Mouse (Mus musculus): ENCODE data around the gene Igflr1. TPM values are rescaled to one million over a fixed set of nuclear protein-coding genes. Genes with fewer than 3 reads are reported as not detected.

Gene Igflr1
- polyA plus RNA-seq, 1 experiment from 2014 or later = 3.0 TPM

- ATAC-seq (ENCODE audit: insufficient read depth) = no peak
- H3K27me3 ChIP-seq (ENCODE audit: insufficient read depth, low read length) = no peaks in the 10 kb centered on the region
- no peaks in the 10 kb centered on the region for H3K9me3 ChIP-seq (ENCODE audit: low read depth, low read length)
- WGBS = 77% methylated on average over 2 of the region's 2 CpGs
- H3K4me1 ChIP-seq (ENCODE audit: insufficient read depth) = no peaks in the 10 kb centered on the region
- H3K4me3 ChIP-seq (ENCODE audit: low read depth, low read length) = no peak overlapping the region
- no peak for TF ChIP-seq CTCF (IDR thresholded peaks at IDR 0.05; ENCODE audit: low read depth)
- no peak overlapping the region for H3K4me2 ChIP-seq
- no peak overlapping the region for H3K27ac ChIP-seq (ENCODE audit: low read depth)
- H3K36me3 ChIP-seq (ENCODE audit: insufficient read depth) = peaks cover 97% of the 10 kb centered on the region
- DNase-seq = no peak
- H3K9ac ChIP-seq = no peak overlapping the region
Measured at GRCm38 (mm10) chr7:30572969-30573368, 7.7 kb downstream of the Igflr1 start.

GRCm38 (mm10) chr7:30579950-30580349 is 14.7 kb downstream of the Igflr1 start:
- no peak for TF ChIP-seq CTCF (IDR thresholded peaks at IDR 0.05; ENCODE audit: low read depth)
- H3K4me3 ChIP-seq (ENCODE audit: low read depth, low read length) = no peak overlapping the region
- H3K27ac ChIP-seq (ENCODE audit: low read depth) = no peak overlapping the region

DNA sequence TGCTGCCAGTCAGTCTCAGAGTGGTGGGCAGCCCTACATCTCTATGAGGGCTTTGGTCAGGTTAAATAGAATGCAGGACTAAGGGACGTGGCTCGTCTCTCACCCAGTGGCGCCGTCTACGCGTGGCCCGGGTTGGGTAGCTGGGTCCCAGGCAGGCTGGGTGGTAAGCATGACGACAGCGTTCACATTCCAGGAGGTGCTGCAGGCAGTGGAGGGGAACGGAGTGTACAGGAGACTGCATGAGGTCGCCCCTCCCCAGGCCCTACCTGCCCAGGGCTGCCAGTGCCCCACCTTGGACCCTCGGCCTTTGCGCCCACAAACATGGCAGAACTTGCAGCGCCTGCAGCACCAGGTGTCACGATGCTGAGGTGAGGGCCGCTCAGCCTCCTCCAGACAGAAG is 16.3 kb downstream of the Igflr1 start:
- no peak overlapping the region for H3K4me3 ChIP-seq (ENCODE audit: low read depth, low read length)
- no peak overlapping the region for H3K4me2 ChIP-seq
- no peaks in the 10 kb centered on the region for H3K4me1 ChIP-seq (ENCODE audit: insufficient read depth)
- no peaks in the 10 kb centered on the region for H3K9me3 ChIP-seq (ENCODE audit: low read depth, low read length)
- no peaks in the 10 kb centered on the region for H3K27me3 ChIP-seq (ENCODE audit: insufficient read depth, low read length)
- WGBS = 94% methylated on average over 16 of the region's 16 CpGs
- H3K9ac ChIP-seq = no peak overlapping the region
- no peak for TF ChIP-seq CTCF (IDR thresholded peaks at IDR 0.05; ENCODE audit: low read depth)
- ATAC-seq (ENCODE audit: insufficient read depth) = no peak
- H3K36me3 ChIP-seq (ENCODE audit: insufficient read depth) = peaks cover 99% of the 10 kb centered on the region
- no peak overlapping the region for H3K27ac ChIP-seq (ENCODE audit: low read depth)
- no peak for DNase-seq

More at GRCm38 (mm10) chr7:30579950-30580349, 14.7 kb downstream of the Igflr1 start:
- Histone ChIP-seq H3K4me2 (no peak overlapping the region), H3K9me3 (ENCODE audit: low read depth, low read length) (no peaks in the 10 kb centered on the region), H3K4me1 (ENCODE audit: insufficient read depth) (no peaks in the 10 kb centered on the region), H3K36me3 (ENCODE audit: insufficient read depth) (peaks cover 99% of the 10 kb centered on the region), H3K9ac (no peak overlapping the region), H3K27me3 (ENCODE audit: insufficient read depth, low read length) (no peaks in the 10 kb centered on the region)
- WGBS = 89% methylated on average over 8 of the region's 8 CpGs
- DNase-seq = no peak
- ATAC-seq (ENCODE audit: insufficient read depth) = no peak

GRCm38 (mm10) chr7:30584339-30584738 is 19.1 kb downstream of the Igflr1 start:
- H3K9me3 ChIP-seq (ENCODE audit: low read depth, low read length) = no peaks in the 10 kb centered on the region
- peaks cover 73% of the 10 kb centered on the region for H3K36me3 ChIP-seq (ENCODE audit: insufficient read depth)
- DNase-seq (no peak), ATAC-seq (ENCODE audit: insufficient read depth) (no peak)
- H3K27me3 ChIP-seq (ENCODE audit: insufficient read depth, low read length) = no peaks in the 10 kb centered on the region
- H3K4me2 ChIP-seq = no peak overlapping the region
- WGBS = 87% methylated on average over 10 of the region's 10 CpGs
- TF ChIP-seq CTCF (IDR thresholded peaks at IDR 0.05; ENCODE audit: low read depth) = no peak
- H3K4me3 ChIP-seq (ENCODE audit: low read depth, low read length) = no peak overlapping the region
- H3K27ac ChIP-seq (ENCODE audit: low read depth) = no peak overlapping the region
- no peaks in the 10 kb centered on the region for H3K4me1 ChIP-seq (ENCODE audit: insufficient read depth)
- H3K9ac ChIP-seq = no peak overlapping the region

GRCm38 (mm10) chr7:30585170-30585569 is 19.9 kb downstream of the Igflr1 start:
- H3K27ac ChIP-seq (ENCODE audit: low read depth) = no peak overlapping the region
- ATAC-seq (ENCODE audit: insufficient read depth) (no peak), DNase-seq (no peak)
- H3K4me3 ChIP-seq (ENCODE audit: low read depth, low read length) = no peak overlapping the region
- 89% methylated on average over 7 of the region's 7 CpGs for WGBS
- H3K4me2 ChIP-seq = no peak overlapping the region
- no peaks in the 10 kb centered on the region for H3K27me3 ChIP-seq (ENCODE audit: insufficient read depth, low read length)
- H3K4me1 ChIP-seq (ENCODE audit: insufficient read depth) = 0 out of 2 replicates have a peak, but pooled peaks cover 3% of the 10 kb centered on the region
- H3K36me3 ChIP-seq (ENCODE audit: insufficient read depth) = peaks cover 65% of the 10 kb centered on the region
- no peak for TF ChIP-seq CTCF (IDR thresholded peaks at IDR 0.05; ENCODE audit: low read depth)
- H3K9me3 ChIP-seq (ENCODE audit: low read depth, low read length) = no peaks in the 10 kb centered on the region
- no peak overlapping the region for H3K9ac ChIP-seq

DNA sequence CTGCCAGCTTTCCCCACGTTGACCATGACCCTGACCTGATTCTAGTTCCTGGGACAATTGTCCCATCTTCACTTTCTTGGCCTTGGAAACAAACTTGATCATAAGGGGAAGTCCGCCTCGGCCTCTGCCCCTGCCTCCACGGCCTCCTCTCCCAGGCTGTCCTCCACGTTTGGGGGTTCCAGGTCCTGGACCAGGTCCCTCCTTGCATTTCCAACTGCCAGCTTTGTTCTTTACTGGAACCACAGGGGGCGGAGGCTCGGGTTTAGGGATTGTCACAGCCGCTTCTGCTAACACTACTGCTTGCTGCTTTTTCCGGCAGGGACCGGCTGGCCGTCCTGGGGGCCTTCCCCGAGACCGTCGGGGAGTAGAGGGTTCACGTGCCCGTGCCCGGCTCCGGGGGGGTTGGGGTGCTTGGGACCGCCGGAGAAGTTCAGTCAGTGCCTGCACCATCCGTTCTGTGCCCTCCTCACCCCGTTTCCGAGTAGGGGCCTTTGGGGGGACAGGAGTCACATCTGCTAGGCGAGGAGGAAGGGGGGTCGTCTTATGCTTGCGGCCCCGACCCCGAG is 21.3 kb downstream of the Igflr1 start:
- no peak overlapping the region for H3K9ac ChIP-seq
- DNase-seq (no peak), ATAC-seq (ENCODE audit: insufficient read depth) (no peak)
- H3K27me3 ChIP-seq (ENCODE audit: insufficient read depth, low read length) = no peaks in the 10 kb centered on the region
- H3K27ac ChIP-seq (ENCODE audit: low read depth) = no peak overlapping the region
- peak overlapping the region; percentile 94; the same call in 1 of the 2 replicates for H3K4me3 ChIP-seq (ENCODE audit: low read depth, low read length)
- H3K9me3 ChIP-seq (ENCODE audit: low read depth, low read length) = no peaks in the 10 kb centered on the region
- WGBS = 87% methylated on average over 28 of the region's 28 CpGs
- H3K4me2 ChIP-seq = peak overlapping the region; percentile 82
- TF ChIP-seq CTCF (IDR thresholded peaks at IDR 0.05; ENCODE audit: low read depth) = no peak
- H3K4me1 ChIP-seq (ENCODE audit: insufficient read depth) = 0 out of 2 replicates have a peak, but pooled peaks cover 3% of the 10 kb centered on the region
- peaks cover 53% of the 10 kb centered on the region for H3K36me3 ChIP-seq (ENCODE audit: insufficient read depth)

DNA sequence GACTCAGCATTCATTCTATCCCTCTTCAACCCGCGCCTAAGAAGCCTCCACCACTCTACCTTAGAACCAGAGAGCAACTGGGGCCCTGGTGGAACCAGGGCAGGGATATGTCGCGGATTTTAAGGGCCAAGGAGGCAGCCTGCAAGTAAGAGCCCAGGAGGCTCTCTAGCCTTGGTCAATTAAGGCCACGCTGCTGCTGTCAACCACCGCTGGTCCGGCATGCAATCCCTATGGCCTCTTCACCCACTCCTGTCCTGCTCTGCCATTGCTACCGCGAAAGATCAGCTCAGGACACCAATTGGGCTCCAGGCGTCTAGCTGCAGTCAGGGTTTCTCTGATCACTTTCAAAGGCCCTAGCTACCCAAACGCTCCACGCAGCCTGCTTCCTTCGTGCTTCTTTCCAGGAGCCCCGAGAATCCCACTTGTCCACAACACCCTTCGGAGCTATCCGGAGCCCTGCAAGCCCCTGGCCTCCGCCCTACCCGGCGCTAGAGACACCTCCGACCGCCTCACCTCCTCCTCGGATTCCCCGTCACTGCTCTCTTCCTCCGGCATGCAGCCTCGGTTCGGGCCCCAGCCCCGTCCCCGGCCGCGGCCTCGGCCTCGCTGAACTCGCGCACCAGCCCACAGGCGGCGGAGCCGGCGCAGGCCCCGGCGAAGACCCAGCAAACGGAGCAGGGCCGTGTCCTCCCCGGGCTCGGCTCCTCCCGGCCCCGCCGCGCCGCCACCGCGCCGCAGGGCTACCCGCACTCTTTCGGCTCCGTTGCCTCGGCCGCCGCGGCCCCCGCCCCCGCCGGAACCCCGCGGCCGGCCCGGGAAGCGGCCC is 22.8 kb downstream of the Igflr1 start:
- Histone ChIP-seq H3K36me3 (ENCODE audit: insufficient read depth) (peaks cover 38% of the 10 kb centered on the region), H3K27ac (ENCODE audit: low read depth) (peak overlapping the region; percentile 93), H3K4me1 (ENCODE audit: insufficient read depth) (0 out of 2 replicates have a peak, but pooled peaks cover 3% of the 10 kb centered on the region), H3K4me2 (peak overlapping the region; percentile 82), H3K9ac (peak overlapping the region; percentile 98), H3K9me3 (ENCODE audit: low read depth, low read length) (no peaks in the 10 kb centered on the region), H3K4me3 (ENCODE audit: low read depth, low read length) (peak overlapping the region; percentile 94), H3K27me3 (ENCODE audit: insufficient read depth, low read length) (no peaks in the 10 kb centered on the region)
- under 1% methylated on average over 67 of the region's 67 CpGs for WGBS
- TF ChIP-seq CTCF (IDR thresholded peaks at IDR 0.05; ENCODE audit: low read depth) = no peak
- ATAC-seq (ENCODE audit: insufficient read depth) = peak; percentile 24
- peak; percentile 34 for DNase-seq
